Mouse (Mus musculus) embryonic facial prominence, embryonic 14.5 days (tissue): ENCODE measurements around the gene Gm3752. TPM values are rescaled to one million over a fixed set of nuclear protein-coding genes. Genes with fewer than 3 reads are reported as not detected.
"Not testable (repeated sequence)": the region's sequence is repeated elsewhere in the genome, so short reads cannot be mapped to it uniquely, and the experiment has no call there.

Source experiments
- ATAC-seq: fragments of 200-750 bp; cut with Nextera tagmentation; 2 replicates; pipeline ENCODE4 v1.8.0; 2017; ENCODE audit warnings: low read depth, moderate number of reproducible peaks, moderate TSS enrichment
- DNase-seq: peaks from one replicate; pipeline ENCODE4 v3.0.0-alpha.2; 2015; ENCODE audit warnings: low spot score
- H3K27ac ChIP-seq: fragments of 300-500 bp; sonication (generic); replicated peaks from 2 replicates; pipeline ENCODE4 v1.5.1; 2014; ENCODE audit warnings: low read depth, mild to moderate bottlenecking, low read length, moderate library complexity
- H3K27me3 ChIP-seq: fragments of 300-500 bp; sonication (generic); replicated peaks from 2 replicates; pipeline ENCODE4 v1.6.1; 2014; ENCODE audit warnings: low read length; ENCODE audit not compliant: control insufficient read depth, insufficient read depth
- H3K36me3 ChIP-seq: fragments of 300-500 bp; sonication (generic); 2 replicates; pipeline ENCODE4 v1.6.1; 2014; ENCODE audit warnings: low read length, mixed read lengths; ENCODE audit not compliant: control insufficient read depth, insufficient read depth
- H3K4me1 ChIP-seq: fragments of 300-500 bp; sonication (generic); 2 replicates; pipeline ENCODE4 v1.6.1; 2014; ENCODE audit warnings: antibody characterized with exemption, low read length; ENCODE audit not compliant: control insufficient read depth, insufficient read depth
- H3K4me2 ChIP-seq: fragments of 300-500 bp; sonication (generic); 2 replicates; pipeline ENCODE4 v1.6.1; 2014; ENCODE audit warnings: low read depth, mild to moderate bottlenecking, low read length, moderate library complexity, mixed read lengths
- H3K4me3 ChIP-seq: fragments of 300-500 bp; sonication (generic); 2 replicates; pipeline ENCODE4 v1.5.1; 2014; ENCODE audit warnings: low read depth, mild to moderate bottlenecking, low read length
- H3K9ac ChIP-seq: fragments of 300-500 bp; sonication (generic); 2 replicates; pipeline ENCODE4 v1.6.1; 2014; ENCODE audit warnings: low read depth, mild to moderate bottlenecking, low read length, moderate library complexity, mixed read lengths
- H3K9me3 ChIP-seq: fragments of 300-500 bp; sonication (generic); 2 replicates; pipeline ENCODE4 v1.6.1; 2016; ENCODE audit warnings: low read length; ENCODE audit not compliant: control insufficient read depth
- WGBS: fragments of 180-500 bp; shearing (Covaris S2); extraction: QIAGEN DNeasy Blood & Tissue Kit; methylation state at CpG from one replicate; pipeline ENCODE4 v1.1.7; 2014; 5-methylcytosine and 5-hydroxymethylcytosine counted together
- polyA plus RNA-seq: library from polyadenylated mRNA; unstranded; fragments of >200 nt; fragmentation: Nextera tagmentation; extraction: Ambion mirVana; gene quantifications from 2 replicates; pipeline ENCODE4 v1.2.1, GENCODE M21; 2014

The Gm3752 gene
- polyA plus RNA-seq, result 0.43 TPM in 1 of 2 replicates, not detected in the other

DNA sequence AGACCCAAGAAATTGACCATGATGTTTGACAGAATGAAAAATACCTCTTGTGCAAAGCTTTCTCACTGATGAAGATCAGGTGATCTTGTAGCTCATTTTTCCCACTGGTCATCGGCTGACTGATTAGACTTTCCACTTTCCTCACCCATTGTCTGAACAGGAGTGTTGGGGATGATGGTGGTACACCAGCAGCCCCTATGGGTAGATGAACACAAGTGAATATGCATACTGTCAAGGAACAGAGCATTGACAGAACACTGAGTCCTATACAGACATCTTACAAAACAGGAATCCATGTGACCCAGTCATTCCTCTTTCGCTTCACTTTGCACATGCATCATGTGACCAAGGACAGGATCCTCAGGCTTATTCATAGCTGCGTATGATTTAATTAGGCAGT lies at the start of gene Gm3752:
Gm3752 (minus strand) TSS at position 101 of the 400 bp plus-strand sequence.
- 83% methylated on average over 1 of the region's 3 CpGs for WGBS
- not testable (repeated sequence) for ATAC-seq, H3K4me2 ChIP-seq, H3K36me3 ChIP-seq, H3K9ac ChIP-seq, H3K4me3 ChIP-seq, DNase-seq, H3K27me3 ChIP-seq, H3K9me3 ChIP-seq, H3K4me1 ChIP-seq, H3K27ac ChIP-seq

DNA sequence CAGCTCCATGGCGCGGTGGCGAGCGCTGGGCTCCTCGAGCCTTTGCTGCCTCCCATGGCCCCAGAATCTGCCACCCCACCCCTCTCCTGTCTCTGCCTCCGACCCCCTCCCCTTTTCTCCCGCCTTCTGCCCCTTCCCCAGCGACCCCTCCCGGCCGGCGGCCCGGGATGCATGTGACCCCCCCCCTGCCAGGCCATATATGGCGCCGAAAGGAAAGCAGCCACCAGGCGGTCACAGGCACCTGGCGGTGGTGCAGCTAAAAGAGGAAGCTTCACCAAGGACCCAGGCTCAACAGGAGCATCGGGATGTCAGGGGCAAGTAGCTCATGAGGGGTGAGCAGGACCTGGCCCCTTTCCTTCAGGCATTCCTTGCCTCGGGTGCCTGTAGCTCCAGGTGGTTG lies 5.2 kb upstream of the Gm3752 start:
- ATAC-seq, H3K9me3 ChIP-seq, H3K27me3 ChIP-seq, H3K36me3 ChIP-seq, H3K4me1 ChIP-seq, H3K27ac ChIP-seq: not testable (repeated sequence)
- H3K4me3 ChIP-seq, result peak overlapping the region; percentile 28
- 3% methylated on average over 7 of the region's 18 CpGs for WGBS
- DNase-seq, result peak; percentile 0
- H3K9ac ChIP-seq, result 0 out of 2 replicates have a peak overlapping the region, but pooled peaks have one; percentile 25
- peak overlapping the region; percentile 50 for H3K4me2 ChIP-seq

DNA sequence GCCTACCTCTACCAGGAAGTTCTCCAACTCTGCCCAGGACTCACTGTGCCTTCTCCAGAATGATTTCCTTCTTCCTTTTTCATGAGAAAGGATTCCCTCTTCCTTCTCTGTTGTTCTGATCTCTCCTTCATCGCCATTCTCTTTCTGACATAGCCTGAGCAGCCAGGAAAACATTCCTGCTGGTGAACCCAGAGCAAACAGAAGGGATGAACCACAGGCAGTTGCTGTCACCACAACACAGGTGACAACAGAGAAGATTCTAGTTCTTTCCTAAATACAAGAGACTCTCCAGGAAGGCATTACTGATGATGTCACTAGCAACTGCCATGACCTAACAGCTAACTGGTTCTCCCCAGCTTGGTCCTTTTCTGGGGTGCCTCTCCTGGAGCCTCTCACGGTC lies 32.7 kb downstream of the Gm3752 start, which contains the start of gene Gm3755:
Gm3755 (minus strand) TSS at position 101 of the 400 bp plus-strand sequence.
- H3K4me3 ChIP-seq, H3K4me2 ChIP-seq, DNase-seq, H3K4me1 ChIP-seq, H3K36me3 ChIP-seq, H3K27ac ChIP-seq, H3K9me3 ChIP-seq, H3K27me3 ChIP-seq, H3K9ac ChIP-seq, ATAC-seq: not testable (repeated sequence)
- no CpG with 5 or more reads among the region's 2 CpGs for WGBS

GRCm38 (mm10) chr14:7422496-7422895 lies 61.1 kb downstream of the Gm3752 start:
- H3K9me3 ChIP-seq, H3K27me3 ChIP-seq, DNase-seq, ATAC-seq, H3K4me3 ChIP-seq, H3K36me3 ChIP-seq, H3K27ac ChIP-seq, H3K9ac ChIP-seq, H3K4me2 ChIP-seq, H3K4me1 ChIP-seq: not testable (repeated sequence)
- 69% methylated on average over 2 of the region's 2 CpGs for WGBS

Other genes starting within 250 kb of the Gm3752 start
- not detected in 2 replicates for gene Gm3727, start 219.0 kb downstream of the Gm3752 start, polyA plus RNA-seq
- 0.40 and 0.88 TPM in 2 replicates for gene Gm3739, start 168.7 kb downstream of the Gm3752 start, polyA plus RNA-seq
- gene Gm5797, start 151.4 kb downstream of the Gm3752 start, polyA plus RNA-seq, result not detected in 2 replicates
- gene Gm8374, start 118.6 kb downstream of the Gm3752 start, polyA plus RNA-seq, result not detected in 2 replicates
- gene Gm3755, start 32.8 kb downstream of the Gm3752 start, polyA plus RNA-seq, result not detected in 2 replicates
- gene Gm3558, start 84.8 kb upstream of the Gm3752 start, polyA plus RNA-seq, result 0.17 TPM in 1 of 2 replicates, not detected in the other
- not detected in 2 replicates for gene Gm10338, start 111.8 kb upstream of the Gm3752 start, polyA plus RNA-seq
- not detected in 2 replicates for gene Gm10128, start 160.2 kb upstream of the Gm3752 start, polyA plus RNA-seq